Mouse (Mus musculus) embryonic facial prominence, embryonic 11.5 days (tissue): ENCODE measurements at regions not wholly inside any gene's neighbourhood (a gene's known extent, or its start where the extent isn't known, plus 50 kb on each side); places are given as distances from the start of the nearest gene placed in this dataset.
A peak's percentile ranks its signal among the peaks of the same experiment; 100 is the strongest.

Experiments used
- ATAC-seq: fragments of 200-750 bp; cut with Nextera tagmentation; replicated peaks from 2 replicates; pipeline ENCODE4 v1.8.0; 2017; ENCODE audit warnings: low read depth; ENCODE audit not compliant: insufficient number of reproducible peaks, low FRiP score, low TSS enrichment
- DNase-seq: peaks from one replicate; pipeline ENCODE4 v3.0.0-alpha.2; 2015; ENCODE audit warnings: low spot score
- H3K27ac ChIP-seq: fragments of 300-500 bp; sonication (generic); replicated peaks from 2 replicates; pipeline ENCODE4 v1.5.1; 2014; ENCODE audit warnings: mild to moderate bottlenecking, low read depth, low read length, control low read depth
- H3K27me3 ChIP-seq: fragments of 300-500 bp; sonication (generic); 2 replicates; pipeline ENCODE4 v1.6.1; 2014; ENCODE audit warnings: mild to moderate bottlenecking, low read length, moderate library complexity, mixed read lengths; ENCODE audit not compliant: control insufficient read depth, insufficient read depth
- H3K36me3 ChIP-seq: fragments of 300-500 bp; sonication (generic); replicated peaks from 2 replicates; pipeline ENCODE4 v1.6.1; 2014; ENCODE audit warnings: low read depth, mild to moderate bottlenecking, low read length, moderate library complexity, mixed read lengths; ENCODE audit not compliant: control insufficient read depth, insufficient read depth
- H3K4me1 ChIP-seq: fragments of 300-500 bp; sonication (generic); 2 replicates; pipeline ENCODE4 v1.6.1; 2014; ENCODE audit warnings: low read length, mixed read lengths; ENCODE audit not compliant: control insufficient read depth, insufficient read depth
- H3K4me2 ChIP-seq: fragments of 300-500 bp; sonication (generic); 2 replicates; pipeline ENCODE4 v1.6.1; 2014; ENCODE audit warnings: low read depth, mild to moderate bottlenecking, control low read depth, low read length, moderate library complexity
- H3K4me3 ChIP-seq: fragments of 300-500 bp; sonication (generic); 2 replicates; pipeline ENCODE4 v1.5.1; 2014; ENCODE audit warnings: low read depth, low read length, control low read depth
- H3K9ac ChIP-seq: fragments of 300-500 bp; sonication (generic); replicated peaks from 2 replicates; pipeline ENCODE4 v1.6.1; 2014; ENCODE audit warnings: mild to moderate bottlenecking, control low read depth, low read length
- H3K9me3 ChIP-seq: fragments of 300-500 bp; sonication (generic); replicated peaks from 2 replicates; pipeline ENCODE4 v1.6.1; 2016; ENCODE audit warnings: mild to moderate bottlenecking, low read length, inconsistent platforms, mixed read lengths; ENCODE audit not compliant: control insufficient read depth
- WGBS: fragments of 180-500 bp; shearing (Covaris S2); extraction: QIAGEN DNeasy Blood & Tissue Kit; methylation state at CpG from one replicate; pipeline ENCODE4 v1.1.7; 2014; 5-methylcytosine and 5-hydroxymethylcytosine counted together

DNA sequence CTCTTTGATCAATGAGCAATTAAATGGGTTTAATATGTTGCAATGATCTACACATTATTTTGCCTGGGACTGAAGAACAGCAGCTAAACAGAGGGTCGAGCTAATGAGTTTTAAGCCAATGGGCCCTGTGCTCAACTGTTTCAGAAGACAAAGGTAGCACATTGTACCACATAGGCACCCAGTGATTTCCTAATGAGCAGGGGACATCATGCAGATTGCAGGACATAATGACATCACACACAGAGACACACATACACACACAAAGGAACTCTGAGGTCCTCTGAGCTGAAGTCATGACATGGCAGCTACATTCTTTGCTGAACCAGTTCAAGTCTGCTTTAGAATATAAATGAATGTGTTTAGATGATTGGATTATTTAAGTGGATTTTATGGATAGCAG, 71.9 kb downstream of the Zfp330 start:
- no peak for DNase-seq
- Histone ChIP-seq H3K9me3 (no peaks in the 10 kb centered on the region), H3K4me2 (no peak overlapping the region), H3K36me3 (no peaks in the 10 kb centered on the region), H3K9ac (no peak overlapping the region), H3K27ac (no peak overlapping the region), H3K4me1 (no peaks in the 10 kb centered on the region), H3K4me3 (no peak overlapping the region), H3K27me3 (no peaks in the 10 kb centered on the region)
- ATAC-seq: no peak
- 79% methylated on average over 1 of the region's 1 CpGs for WGBS

DNA sequence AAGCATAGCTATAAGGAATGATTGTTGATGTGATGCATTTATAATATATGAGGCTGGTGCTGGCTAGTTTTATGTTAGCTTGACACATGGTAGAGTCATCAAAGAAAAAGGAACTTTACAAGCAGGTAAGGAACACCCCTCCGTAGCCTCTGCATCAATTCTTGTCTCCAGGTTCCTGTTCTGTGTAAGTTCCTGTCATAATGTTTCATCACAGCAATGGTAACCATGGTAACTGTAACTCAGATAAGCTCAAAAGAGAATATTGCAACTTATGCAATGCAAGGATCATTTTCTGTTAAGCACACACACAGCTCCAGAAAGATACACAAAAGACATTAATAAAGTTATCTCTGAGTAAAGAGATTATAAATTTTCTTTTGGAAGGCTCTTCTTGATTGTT, 73.5 kb downstream of the Zfp330 start:
- H3K36me3 ChIP-seq: no peaks in the 10 kb centered on the region
- no peak overlapping the region for H3K4me3 ChIP-seq
- no peak overlapping the region for H3K9ac ChIP-seq
- no peak overlapping the region for H3K27ac ChIP-seq
- 79% methylated on average over 1 of the region's 1 CpGs for WGBS
- DNase-seq (no peak), ATAC-seq (no peak)
- no peaks in the 10 kb centered on the region for H3K4me1 ChIP-seq
- no peaks in the 10 kb centered on the region for H3K27me3 ChIP-seq
- H3K4me2 ChIP-seq: no peak overlapping the region
- H3K9me3 ChIP-seq: no peaks in the 10 kb centered on the region

DNA sequence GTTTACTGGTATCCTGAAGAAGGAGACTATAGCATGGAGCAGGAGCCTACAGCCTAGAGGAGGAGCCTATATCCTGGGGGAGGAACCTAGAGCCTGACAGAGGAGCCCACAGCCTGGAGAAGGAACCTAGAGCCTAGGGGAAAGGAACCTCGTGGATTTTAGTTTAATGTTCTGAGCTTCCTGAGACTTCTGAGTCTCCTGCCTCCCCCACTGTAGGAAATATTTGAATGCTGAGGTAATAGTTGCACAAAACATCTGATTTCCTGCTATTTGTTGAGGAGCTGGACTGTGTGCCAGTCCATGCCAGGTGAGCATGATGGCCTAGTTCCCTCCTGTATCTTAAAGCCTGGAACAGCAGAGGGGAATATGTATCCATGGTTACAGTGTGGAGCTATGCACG, 74.7 kb downstream of the Zfp330 start:
- no peak for ATAC-seq
- Histone ChIP-seq H3K27me3 (no peaks in the 10 kb centered on the region), H3K4me3 (no peak overlapping the region), H3K9ac (no peak overlapping the region), H3K9me3 (no peaks in the 10 kb centered on the region), H3K36me3 (no peaks in the 10 kb centered on the region), H3K4me2 (no peak overlapping the region), H3K4me1 (no peaks in the 10 kb centered on the region), H3K27ac (no peak overlapping the region)
- no peak for DNase-seq
- 68% methylated on average over 2 of the region's 2 CpGs for WGBS

DNA sequence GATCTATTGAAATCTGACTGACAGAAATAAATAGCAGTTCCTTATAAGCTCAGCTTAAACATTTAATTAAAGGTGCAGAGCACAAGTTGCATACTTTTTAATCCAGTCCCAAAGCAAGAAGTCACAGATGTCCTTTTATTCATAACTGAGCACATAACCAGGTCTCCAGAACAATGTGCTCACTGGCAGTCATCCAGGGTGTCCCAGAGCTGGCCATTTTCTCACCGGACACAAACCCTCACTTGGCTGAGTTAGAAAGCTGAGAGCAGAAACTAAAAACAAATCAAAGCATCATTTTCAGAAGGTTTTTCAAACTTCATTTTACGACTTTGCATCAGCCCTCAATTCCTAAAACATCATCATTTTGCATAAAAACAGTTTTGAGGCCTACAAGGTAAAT, 75.9 kb downstream of the Zfp330 start:
- Histone ChIP-seq H3K27ac (no peak overlapping the region), H3K27me3 (no peaks in the 10 kb centered on the region), H3K36me3 (no peaks in the 10 kb centered on the region), H3K9me3 (no peaks in the 10 kb centered on the region), H3K4me2 (no peak overlapping the region), H3K4me3 (no peak overlapping the region), H3K9ac (no peak overlapping the region), H3K4me1 (no peaks in the 10 kb centered on the region)
- 81% methylated on average over 2 of the region's 2 CpGs for WGBS
- DNase-seq: no peak
- ATAC-seq: no peak

DNA sequence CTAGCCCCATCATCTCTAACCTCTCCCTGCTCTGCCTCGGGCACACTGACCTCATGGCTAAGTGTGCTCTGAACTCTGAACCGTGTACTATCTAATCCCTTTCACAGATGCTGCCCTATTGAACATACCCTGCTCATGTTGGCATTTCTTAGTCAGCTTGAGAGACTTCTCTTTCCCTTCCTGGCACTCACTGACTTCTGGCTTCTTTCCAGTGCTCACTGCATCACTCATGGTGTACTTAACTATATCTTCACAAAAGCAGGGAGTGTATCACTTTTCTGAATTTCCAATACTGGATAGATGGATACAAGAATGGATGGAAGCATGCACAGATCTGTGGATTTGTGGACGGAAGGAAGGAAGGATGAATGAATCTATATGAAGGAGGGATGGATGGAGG, 80.9 kb downstream of the Zfp330 start:
- H3K4me2 ChIP-seq: no peak overlapping the region
- ATAC-seq: no peak
- no peak for DNase-seq
- 79% methylated on average over 3 of the region's 3 CpGs for WGBS
- no peak overlapping the region for H3K4me3 ChIP-seq
- H3K36me3 ChIP-seq: no peaks in the 10 kb centered on the region
- no peak overlapping the region for H3K9ac ChIP-seq
- H3K27ac ChIP-seq: no peak overlapping the region
- H3K4me1 ChIP-seq: no peaks in the 10 kb centered on the region
- H3K9me3 ChIP-seq: no peaks in the 10 kb centered on the region
- no peaks in the 10 kb centered on the region for H3K27me3 ChIP-seq

DNA sequence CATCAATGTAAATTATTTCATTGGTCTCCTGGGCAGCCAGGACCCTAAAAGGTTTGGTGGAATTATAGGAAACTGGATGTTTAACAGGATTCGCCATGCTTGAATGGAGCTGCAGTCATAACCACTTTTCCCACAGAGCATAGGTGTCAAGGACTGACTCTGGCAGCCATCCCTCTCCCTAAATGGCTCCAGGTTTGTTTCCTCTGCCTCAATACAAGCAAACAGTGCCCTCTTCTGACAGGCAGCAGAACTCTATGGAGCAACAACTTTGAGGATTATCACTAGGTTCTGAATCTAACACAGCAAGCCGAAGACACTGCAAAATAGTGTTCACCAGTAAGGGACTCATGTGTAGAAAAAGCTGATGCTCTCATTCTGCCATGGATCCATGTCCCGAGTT, 84.6 kb downstream of the Zfp330 start:
- H3K4me3 ChIP-seq: no peak overlapping the region
- no peak overlapping the region for H3K27ac ChIP-seq
- H3K36me3 ChIP-seq: no peaks in the 10 kb centered on the region
- DNase-seq (peak; percentile 61), ATAC-seq (no peak; the same call in 1 of the 2 replicates)
- H3K4me1 ChIP-seq: no peaks in the 10 kb centered on the region
- no peaks in the 10 kb centered on the region for H3K9me3 ChIP-seq
- H3K27me3 ChIP-seq: no peaks in the 10 kb centered on the region
- no peak overlapping the region for H3K4me2 ChIP-seq
- 54% methylated on average over 3 of the region's 3 CpGs for WGBS
- H3K9ac ChIP-seq: no peak overlapping the region

DNA sequence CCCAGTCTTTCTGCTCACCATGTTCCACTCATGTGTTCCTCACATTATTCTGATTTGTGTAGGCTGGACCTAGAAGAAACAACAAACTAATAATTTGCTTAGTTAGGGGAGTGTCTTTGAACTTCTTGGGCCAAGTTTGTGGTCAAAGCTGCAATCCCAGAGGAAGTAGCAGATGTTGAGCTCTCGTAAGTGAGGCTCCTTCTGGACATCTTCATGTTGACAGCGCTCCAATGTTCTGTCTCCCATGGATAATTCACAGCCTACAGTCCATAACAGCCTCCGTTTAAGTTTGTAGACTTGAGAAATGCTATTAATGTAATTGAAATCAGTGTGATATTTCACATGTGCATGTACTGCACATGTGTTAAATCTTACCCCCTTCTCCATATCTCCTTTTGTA, 88.0 kb downstream of the Zfp330 start:
- no peaks in the 10 kb centered on the region for H3K4me1 ChIP-seq
- no peaks in the 10 kb centered on the region for H3K36me3 ChIP-seq
- WGBS: 80% methylated on average over 3 of the region's 3 CpGs
- H3K4me3 ChIP-seq: no peak overlapping the region
- no peak overlapping the region for H3K9ac ChIP-seq
- H3K27ac ChIP-seq: no peak overlapping the region
- ATAC-seq (no peak), DNase-seq (no peak)
- no peak overlapping the region for H3K4me2 ChIP-seq
- no peaks in the 10 kb centered on the region for H3K27me3 ChIP-seq
- no peaks in the 10 kb centered on the region for H3K9me3 ChIP-seq

DNA sequence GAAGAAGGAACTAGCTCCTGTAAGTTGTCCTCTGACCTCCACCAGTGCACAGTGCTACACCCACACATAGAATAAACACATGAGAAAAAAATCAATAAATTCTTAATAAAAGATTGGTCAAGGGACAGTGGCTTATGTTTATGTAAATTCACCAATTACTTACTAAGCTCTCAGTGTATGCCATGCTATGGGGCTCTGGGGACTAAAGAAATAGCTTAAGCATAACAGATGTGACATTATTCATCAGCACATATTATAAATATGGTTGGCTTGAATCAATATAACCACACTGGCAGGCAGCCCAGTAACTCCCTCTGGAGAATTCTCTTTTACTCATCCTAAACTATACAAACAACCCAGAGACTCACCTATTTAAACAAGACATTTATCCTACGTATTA, 95.2 kb downstream of the Zfp330 start:
- no peaks in the 10 kb centered on the region for H3K9me3 ChIP-seq
- DNase-seq: no peak
- no peaks in the 10 kb centered on the region for H3K36me3 ChIP-seq
- ATAC-seq: no peak
- no peaks in the 10 kb centered on the region for H3K27me3 ChIP-seq
- H3K4me3 ChIP-seq: no peak overlapping the region
- no peaks in the 10 kb centered on the region for H3K4me1 ChIP-seq
- 66% methylated on average over 1 of the region's 1 CpGs for WGBS
- no peak overlapping the region for H3K4me2 ChIP-seq
- H3K27ac ChIP-seq: no peak overlapping the region
- H3K9ac ChIP-seq: no peak overlapping the region

DNA sequence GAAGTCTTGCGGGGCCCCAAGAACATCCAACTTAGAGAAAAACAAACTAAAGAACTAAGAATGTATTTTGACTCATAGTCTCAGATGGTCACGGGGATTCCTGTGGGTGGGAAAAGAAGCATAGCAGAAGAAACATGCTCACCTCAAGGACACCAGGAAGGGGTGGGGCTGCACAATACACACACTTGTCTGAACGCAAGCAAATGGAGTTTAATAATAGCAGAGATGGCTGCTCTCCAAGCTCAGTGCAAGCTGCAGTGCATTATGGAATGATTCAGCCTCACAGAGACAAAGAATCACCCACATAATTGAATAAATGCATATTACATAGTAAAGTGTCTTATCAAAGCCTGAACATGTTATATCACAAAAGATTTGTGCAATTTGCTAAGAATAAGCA, 96.2 kb downstream of the Zfp330 start:
- 80% methylated on average over 3 of the region's 3 CpGs for whole genome bisulfite sequencing
- no peak overlapping the region for H3K4me2 ChIP-seq
- H3K36me3 ChIP-seq: no peaks in the 10 kb centered on the region
- DNase-seq (no peak), ATAC-seq (no peak)
- no peaks in the 10 kb centered on the region for H3K9me3 ChIP-seq
- H3K27me3 ChIP-seq: no peaks in the 10 kb centered on the region
- no peak overlapping the region for H3K9ac ChIP-seq
- no peak overlapping the region for H3K27ac ChIP-seq
- H3K4me3 ChIP-seq: no peak overlapping the region
- no peaks in the 10 kb centered on the region for H3K4me1 ChIP-seq
